Mouse (Mus musculus) cerebellum, adult 9-11 months (tissue): ENCODE measurements around the gene Klhl26.
"Not testable (repeated sequence)": the region's sequence is repeated elsewhere in the genome, so short reads cannot be mapped to it uniquely, and the experiment has no call there.

Experiments
- DNase-seq: peaks from one replicate; pipeline ENCODE4 v3.0.0; 2022

Klhl26 gene

DNA sequence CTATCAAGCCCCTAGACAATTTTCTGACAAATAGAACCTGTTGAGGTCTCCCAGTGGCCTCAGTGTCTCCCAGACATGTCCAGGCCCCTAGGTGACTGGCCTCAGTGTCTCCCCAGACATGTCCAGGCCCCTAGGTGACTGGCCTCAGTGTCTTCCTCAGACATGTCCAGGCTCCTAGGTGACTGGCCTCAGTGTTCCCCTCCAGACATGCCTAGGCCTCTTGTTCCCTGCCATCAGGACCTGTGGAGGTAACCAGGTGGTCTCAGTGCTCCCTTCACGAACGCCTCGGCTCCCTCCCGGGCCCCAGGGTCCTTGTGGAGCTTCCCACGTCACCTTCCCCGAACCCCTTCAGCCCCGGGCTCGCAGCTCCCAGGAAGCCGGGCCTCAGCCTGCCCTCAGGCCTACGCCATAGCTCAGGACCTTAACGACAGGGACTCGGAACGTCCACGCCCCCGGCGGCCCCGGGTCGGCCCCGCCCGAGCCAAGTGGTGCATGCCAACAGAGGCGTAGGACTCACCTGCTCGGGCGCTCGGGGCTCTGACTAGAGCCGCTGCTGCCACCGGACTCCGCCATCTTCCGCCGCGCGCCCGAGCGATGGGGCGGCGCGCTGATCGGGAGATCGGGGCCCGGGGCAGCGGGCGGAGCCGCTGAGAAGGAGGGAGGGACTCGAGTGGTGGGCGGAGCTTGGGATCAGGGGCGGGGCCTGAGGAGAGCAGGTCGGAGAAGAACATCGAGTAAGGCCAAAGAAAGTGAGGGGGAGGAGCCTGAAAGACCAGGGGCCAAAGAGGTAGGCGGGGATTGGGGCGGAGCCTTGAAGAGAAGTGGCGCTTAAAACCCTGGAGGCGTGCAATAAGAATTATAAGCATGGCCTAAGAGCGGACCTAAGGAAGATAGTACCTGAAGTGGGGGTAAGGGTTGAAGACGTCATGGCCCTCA lies at the start of gene Klhl26:
Gene Klhl26, minus strand, starts transcription at position 636 of the 936 bp plus-strand sequence.
- peak; percentile 97 for DNase-seq

DNA sequence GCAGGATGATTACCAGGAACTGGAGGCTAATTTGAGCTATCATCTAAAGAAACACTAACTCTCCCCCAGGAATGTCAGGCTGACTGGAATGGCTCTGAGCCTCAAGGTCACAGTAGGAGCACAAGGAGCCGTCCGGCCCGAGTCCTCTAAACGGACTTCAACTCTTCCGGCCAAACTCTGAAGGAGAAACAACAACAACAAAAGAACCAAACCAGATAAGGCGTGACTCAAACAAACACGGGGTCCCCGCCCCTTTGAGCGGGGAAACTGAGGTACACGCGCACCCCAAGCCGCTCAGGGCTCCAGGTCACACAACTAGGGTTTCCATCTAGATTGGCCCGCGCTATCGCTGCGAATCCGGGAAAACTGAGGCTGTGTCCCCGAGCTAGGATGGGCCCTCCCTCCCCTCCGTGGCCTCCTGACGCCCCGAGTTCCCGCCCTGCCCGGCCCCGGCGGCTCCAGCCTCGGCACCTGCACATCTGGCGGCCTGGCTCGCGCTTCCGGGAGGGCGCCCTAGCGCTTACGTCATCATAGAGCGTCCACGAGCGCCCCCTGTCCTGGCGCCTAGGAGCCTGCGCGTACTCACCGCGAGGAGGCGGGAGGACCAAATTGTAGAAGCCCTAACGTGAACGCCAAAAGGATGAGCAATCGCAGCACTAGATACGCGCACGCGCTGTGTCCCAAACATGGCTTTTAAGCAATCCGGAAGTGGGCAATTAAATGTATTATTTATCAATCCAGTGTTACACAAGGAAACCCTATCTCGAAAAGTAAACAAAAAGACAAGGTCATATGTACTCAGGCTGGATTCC lies 46.0 kb upstream of the Klhl26 start:
- DNase-seq = peak; percentile 97

DNA sequence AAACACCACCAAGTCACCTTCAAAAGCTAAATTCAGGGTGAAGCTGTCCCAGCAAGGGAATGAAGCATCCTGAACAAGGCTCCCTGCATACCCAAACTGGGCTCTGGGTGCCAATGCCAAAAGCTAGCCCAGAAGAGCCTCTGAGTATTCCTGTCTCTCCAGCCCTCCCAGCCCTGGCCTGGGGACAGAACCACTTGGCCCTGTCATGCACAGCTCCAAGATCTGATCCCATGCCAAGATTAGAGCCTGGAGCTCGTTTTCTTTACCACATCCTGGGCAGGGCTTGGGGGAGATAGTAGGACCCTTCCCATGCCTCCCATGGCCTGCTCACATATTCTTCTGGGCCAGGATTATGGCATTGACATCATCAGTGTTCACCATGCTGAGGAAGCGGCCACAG lies 42.8 kb upstream of the Klhl26 start:
- no peak for DNase-seq

DNA sequence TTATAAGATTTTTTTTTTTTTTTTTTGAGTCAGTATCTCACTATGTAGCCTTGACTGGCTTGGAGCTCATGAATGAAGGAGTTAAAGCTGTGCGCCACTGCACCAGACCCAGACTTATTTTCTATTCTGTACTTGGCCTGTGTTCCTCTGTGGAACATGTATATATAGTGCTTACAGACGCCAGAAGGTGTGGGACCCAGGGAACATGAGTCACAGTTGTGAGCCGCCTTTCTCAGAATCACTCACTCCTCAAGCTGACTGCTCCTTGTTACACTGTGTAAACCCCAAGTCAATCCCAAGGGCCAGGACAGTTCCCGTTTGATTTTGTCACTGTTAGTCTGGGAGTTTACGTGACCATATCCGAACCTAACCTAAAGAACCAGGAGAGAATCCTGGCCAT lies 42.3 kb upstream of the Klhl26 start:
- DNase-seq = no peak

DNA sequence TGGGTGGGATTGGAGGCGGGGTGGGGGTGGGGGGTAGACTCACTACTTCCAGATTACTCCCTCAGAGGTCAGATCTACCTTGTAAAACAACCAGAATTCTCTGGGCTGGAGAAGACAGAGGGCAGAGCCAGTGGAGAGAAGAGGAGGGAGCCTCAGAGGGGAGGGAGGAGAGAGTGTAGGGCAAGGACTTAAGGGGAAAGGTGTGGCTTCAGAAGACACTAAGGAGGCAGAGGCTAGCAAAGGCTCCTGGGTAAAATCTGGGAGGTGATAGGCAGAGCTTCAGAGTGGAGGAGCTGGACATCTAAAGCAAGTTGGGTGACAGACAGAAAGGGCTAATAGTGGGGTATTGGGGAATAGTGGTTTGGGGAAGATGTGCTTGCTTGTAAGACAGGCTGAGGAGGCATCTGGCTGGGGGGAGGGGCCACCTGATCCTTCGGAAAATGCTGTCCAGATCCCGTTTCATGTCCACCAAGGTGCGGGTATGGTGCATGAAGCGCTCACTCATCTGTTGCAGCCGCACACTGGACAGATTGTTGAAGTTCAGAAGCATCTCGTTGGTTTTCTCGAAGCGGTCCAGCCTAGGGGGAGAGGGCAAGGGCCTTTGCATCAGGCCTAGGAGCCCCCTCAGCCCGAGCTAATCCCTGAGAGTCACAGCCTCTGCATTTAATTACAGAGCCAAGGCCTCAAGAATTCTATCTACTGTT lies 41.3 kb upstream of the Klhl26 start:
- no peak for DNase-seq

GRCm38 (mm10) chr8:70513441-70513840 lies 36.7 kb upstream of the Klhl26 start:
- DNase-seq = no peak

DNA sequence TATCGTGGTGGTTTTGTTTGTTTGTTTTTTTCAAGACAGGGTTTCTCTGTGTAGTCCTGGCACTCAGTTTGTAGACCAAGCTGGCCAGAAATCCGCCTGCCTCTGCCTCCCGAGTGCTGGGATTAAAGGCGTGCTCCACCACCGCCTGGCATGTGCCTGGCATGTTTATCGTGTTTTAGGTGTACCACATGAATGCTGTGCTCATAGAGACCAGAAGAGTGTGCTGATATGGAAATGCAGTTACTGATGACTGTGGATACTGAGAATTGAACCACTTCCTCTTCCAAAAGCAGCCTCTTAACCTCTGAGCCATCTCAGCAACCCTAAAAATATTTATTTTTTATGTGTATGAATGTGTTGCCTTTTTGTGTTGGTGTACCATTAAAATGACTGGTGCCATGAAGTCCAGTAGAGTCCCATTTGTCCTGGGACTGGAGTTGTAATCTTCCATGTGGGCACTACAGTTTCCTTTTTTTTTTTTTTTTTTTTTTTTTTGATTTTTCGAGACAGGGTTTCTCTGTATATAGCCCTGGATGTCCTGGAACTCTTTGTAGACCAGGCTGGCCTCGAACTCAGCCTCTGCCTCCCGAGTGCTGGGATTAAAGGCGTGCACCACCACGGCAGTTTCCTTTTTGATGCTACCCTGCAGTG lies 35.6 kb upstream of the Klhl26 start:
- DNase-seq = no peak

DNA sequence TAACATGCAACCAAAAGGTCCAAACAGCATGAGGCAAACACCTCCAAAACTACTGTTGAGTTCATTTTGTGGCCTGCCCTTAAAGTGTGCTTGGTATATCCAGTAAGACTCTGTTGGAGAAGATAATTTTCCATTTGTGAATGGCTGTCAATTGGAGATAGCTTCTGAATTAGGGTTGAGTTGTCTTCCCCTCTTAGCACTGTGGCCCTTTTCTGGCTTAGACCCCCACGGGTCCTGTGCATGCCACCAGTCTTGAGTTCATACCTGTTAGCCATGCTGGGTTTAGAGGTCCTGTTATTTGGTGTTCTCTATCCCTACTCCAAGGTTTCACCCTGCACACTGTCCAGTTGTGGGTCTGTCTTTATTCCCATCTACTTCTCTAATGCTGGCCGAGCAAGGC lies 35.0 kb upstream of the Klhl26 start:
- no peak for DNase-seq

- DNase-seq = not testable (repeated sequence)
Measured at GRCm38 (mm10) chr8:70511174-70511573, 34.4 kb upstream of the Klhl26 start.

DNA sequence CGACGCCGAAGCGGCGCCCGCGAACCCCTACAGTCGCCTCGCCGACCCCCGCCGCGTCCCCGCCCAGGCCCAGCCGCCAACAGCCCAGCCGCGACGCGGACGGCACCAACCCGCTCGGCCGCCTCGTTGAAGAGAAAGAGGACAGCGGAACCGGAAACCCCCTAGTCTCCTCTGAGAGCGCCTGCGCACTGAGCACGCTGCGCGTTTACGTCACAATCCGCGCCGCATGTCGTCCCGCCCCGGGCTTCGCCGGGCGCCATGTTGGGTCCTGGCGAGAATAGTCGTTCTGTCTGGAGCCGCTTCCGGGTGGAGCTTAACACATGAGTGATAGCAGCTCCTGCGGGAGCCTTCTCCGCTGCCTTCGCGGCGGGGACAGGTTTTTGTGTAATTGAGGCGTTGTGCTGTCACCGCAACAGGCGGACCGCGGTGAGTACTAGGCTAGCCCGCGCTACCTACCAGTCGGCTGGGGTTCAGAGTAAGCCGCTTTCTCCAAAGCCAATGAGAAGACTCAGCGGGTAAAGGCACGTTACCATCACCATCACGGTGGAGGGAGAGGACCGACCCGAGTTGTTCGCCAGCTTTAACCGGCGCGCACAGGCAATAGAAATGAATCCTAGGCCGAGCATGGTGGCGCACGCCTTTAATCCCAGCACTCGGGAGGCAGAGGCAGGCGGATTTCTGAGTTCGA lies 33.6 kb upstream of the Klhl26 start, which contains the start of gene Uba52:
Gene Uba52, minus strand, starts transcription at position 574 of the 688 bp plus-strand sequence.
- DNase-seq = peak; percentile 98

DNA sequence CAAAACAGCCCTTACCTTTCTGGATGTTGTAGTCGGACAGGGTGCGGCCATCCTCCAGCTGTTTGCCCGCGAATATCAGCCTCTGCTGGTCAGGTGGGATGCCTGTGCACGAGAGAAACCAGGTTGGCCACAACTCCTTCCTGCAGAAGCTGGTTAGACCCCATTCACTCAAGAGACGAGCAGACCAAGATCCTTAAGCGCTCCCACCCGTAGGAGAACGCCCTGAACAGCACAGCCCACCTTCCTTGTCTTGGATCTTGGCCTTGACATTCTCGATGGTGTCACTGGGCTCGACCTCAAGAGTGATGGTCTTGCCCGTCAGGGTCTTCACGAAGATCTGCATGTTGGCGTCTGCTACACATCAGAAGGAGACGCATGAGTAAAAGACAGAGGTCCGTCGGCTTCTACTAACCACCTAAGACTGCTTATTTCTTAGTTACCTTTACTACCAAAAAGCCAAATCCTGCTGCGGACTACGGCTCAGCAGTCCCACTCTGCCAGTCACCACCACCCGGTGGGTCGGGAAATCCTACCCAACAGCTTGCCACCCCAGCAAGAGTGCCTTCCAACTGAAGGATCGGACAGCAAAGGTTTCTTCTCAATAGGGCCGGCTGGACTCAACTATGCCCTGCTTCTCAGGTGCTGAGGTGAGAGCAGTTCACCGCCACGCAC lies 32.6 kb upstream of the Klhl26 start:
- DNase-seq = no peak

- no peak for DNase-seq
Measured at GRCm38 (mm10) chr8:70507027-70507393, 30.2 kb upstream of the Klhl26 start.

GRCm38 (mm10) chr8:70506328-70507026 lies 29.7 kb upstream of the Klhl26 start, which contains the start of gene Rex1bd:
TSS of gene Rex1bd (minus strand) at chr8:70506752.
- peak; percentile 94 for DNase-seq

DNA sequence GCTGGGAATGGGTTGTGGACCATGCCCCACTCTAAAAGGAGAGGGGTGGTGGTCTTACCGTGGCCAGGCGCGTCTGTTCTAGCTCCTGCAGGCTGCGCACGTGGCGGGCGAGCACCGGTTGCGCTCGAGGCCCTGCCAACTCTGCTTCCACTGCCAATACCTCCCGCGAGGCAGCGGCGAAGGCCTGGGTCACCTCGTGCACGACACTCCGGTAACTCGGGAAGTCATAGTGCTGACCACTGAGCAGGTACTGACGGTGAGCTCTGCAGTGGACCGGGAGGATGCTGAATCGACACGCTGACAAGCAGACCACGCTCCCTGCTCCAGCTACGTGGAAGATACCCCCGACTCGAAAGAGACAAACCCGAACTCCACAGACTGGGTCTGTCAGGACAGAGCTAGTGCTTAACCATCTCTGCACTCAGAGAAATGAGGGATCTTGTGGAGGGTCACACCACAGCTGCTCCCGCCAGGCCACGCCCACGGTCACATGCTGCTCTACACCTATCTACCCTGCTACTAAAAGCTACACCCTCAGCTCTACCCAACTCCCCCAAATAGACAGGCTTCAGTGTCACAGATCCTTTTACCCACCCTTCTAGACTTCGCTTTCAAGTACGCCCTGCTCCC lies 29.0 kb upstream of the Klhl26 start:
- peak; percentile 72 for DNase-seq

GRCm38 (mm10) chr8:70504851-70505250 lies 28.1 kb upstream of the Klhl26 start:
- peak; percentile 83 for DNase-seq

- peak; percentile 72 for DNase-seq
Measured at GRCm38 (mm10) chr8:70504291-70504716, 27.5 kb upstream of the Klhl26 start.

GRCm38 (mm10) chr8:70503062-70503750 lies 26.4 kb upstream of the Klhl26 start:
- peak; percentile 78 for DNase-seq

- DNase-seq = no peak
Measured at GRCm38 (mm10) chr8:70502540-70502939, 25.8 kb upstream of the Klhl26 start.

DNA sequence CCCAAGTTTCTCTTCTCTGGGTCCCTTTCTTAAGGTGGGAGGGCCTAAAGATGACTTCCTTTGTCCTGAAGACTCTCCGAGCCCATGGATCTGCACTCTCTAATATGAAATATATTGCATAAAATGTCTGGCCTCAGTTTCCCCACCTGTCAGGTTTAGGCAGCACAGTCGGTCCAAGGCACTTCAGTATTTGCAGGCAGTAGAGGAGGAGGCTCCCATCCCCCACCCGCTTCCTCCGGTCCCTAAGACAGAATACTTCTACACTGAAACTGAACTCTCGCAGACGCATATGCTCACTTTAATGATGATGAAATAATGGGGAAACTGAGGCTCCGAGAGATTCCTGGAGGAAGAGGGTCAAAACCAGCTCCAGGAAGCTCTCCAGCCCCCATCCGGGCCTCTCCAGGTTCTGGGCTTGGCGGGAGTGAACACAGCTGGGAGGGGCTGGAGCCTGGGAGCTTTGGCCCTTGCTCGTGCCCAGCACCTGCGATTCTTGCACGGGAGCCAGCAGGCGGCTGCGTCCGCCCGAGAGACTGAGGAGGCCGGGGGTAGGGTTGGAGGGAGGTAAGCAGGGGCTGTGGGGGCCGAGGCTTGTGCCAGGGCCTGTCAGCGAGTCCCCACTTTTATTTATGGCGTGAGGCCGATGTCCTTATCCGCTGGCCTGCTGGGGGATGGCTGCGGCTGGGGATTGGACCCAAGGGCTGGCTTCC lies 25.2 kb upstream of the Klhl26 start:
- DNase-seq = peak; percentile 70
